Mouse (Mus musculus) stomach, postnatal 0 days (tissue): ENCODE data around the gene Ngp.
A peak's percentile ranks its signal among the peaks of the same experiment; 100 is the strongest.

Experiments used
- CTCF ChIP-seq: IDR thresholded peaks from 2 replicates; pipeline ENCODE4 v1.5.1; 2016; ENCODE audit warnings: antibody characterized with exemption, low read depth, mild to moderate bottlenecking, moderate library complexity
- EP300 ChIP-seq: optimal IDR thresholded peaks from 2 replicates; pipeline ENCODE3; 2016; ENCODE audit warnings: antibody characterized with exemption

- TF ChIP-seq EP300 (no peak), CTCF (peak; percentile 70)
These were observed 5.8 kb upstream of the Ngp start for GRCm38 (mm10) chr9:110413785-110414184.
